Mouse (Mus musculus): ENCODE measurements around the gene Gm4553. TPM values are rescaled to one million over a fixed set of nuclear protein-coding genes. Genes with fewer than 3 reads are reported as not detected.
A peak's percentile ranks its signal among the peaks of the same experiment; 100 is the strongest.
"Not testable (repeated sequence)": the region's sequence is repeated elsewhere in the genome, so short reads cannot be mapped to it uniquely, and the experiment has no call there.

Gene Gm4553
- polyA plus RNA-seq, 1 experiment from 2014 or later: not detected

- no peaks in the 10 kb centered on the region for H3K4me1 ChIP-seq (replicated peaks; ENCODE audit: control insufficient read depth, insufficient read depth, low read length)
- ATAC-seq (replicated peaks; ENCODE audit: low FRiP score) (no peak), DNase-seq (ENCODE audit: low spot score) (peak; percentile 65)
- no peak overlapping the region for H3K4me2 ChIP-seq (ENCODE audit: low read depth, low read length, severe bottlenecking)
- no peak overlapping the region for H3K9ac ChIP-seq (ENCODE audit: low read length)
- no peaks in the 10 kb centered on the region for H3K36me3 ChIP-seq (ENCODE audit: control insufficient read depth, insufficient read depth, low read length)
- H3K27ac ChIP-seq (ENCODE audit: low read depth, low read length): no peak overlapping the region
- no peaks in the 10 kb centered on the region for H3K27me3 ChIP-seq (ENCODE audit: control insufficient read depth, insufficient read depth, low read length)
- no peaks in the 10 kb centered on the region for H3K9me3 ChIP-seq (ENCODE audit: control insufficient read depth, low read length)
- WGBS: 11% methylated on average over 1 of the region's 1 CpGs
- no peak overlapping the region for H3K4me3 ChIP-seq (ENCODE audit: low read depth, low read length)
Observed at GRCm38 (mm10) chr7:142146033-142146432, 19.5 kb downstream of the Gm4553 start.

DNA sequence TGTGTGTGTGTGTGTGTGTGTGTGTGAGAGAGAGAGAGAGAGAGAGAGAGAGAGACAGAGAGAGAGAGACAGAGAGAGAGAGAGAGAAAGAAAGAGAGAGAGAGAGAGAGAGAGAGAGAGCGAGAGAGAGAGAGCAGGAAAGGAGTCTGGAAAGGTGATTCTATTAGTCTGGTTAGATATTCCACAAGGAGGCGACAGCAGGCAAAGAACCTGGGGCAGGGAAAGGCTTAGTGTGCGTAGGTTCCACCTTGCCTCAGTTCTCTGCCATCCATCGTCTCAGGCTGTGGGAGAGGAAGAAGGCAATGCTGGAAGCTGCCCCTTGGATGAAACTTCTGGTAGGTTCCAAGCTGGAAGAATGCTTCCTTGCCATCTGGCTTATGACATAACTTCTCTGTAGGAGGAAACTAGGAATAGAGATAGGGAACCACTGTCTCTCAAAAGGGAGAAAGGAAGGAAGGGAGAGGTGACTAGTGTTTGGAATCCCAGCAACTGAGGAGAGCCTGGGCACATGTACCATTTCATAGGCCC lies 20.1 kb downstream of the Gm4553 start:
- H3K4me2 ChIP-seq (ENCODE audit: low read depth, low read length, severe bottlenecking): no peak overlapping the region
- H3K36me3 ChIP-seq (ENCODE audit: control insufficient read depth, insufficient read depth, low read length): no peaks in the 10 kb centered on the region
- H3K27ac ChIP-seq (ENCODE audit: low read depth, low read length): no peak overlapping the region
- 49% methylated on average over 4 of the region's 4 CpGs for WGBS
- DNase-seq (ENCODE audit: low spot score): no peak
- H3K9ac ChIP-seq (ENCODE audit: low read length): no peak overlapping the region
- no peaks in the 10 kb centered on the region for H3K9me3 ChIP-seq (ENCODE audit: control insufficient read depth, low read length)
- no peak for ATAC-seq (replicated peaks; ENCODE audit: low FRiP score)
- no peak overlapping the region for H3K4me3 ChIP-seq (ENCODE audit: low read depth, low read length)
- no peaks in the 10 kb centered on the region for H3K4me1 ChIP-seq (replicated peaks; ENCODE audit: control insufficient read depth, insufficient read depth, low read length)
- no peaks in the 10 kb centered on the region for H3K27me3 ChIP-seq (ENCODE audit: control insufficient read depth, insufficient read depth, low read length)

DNA sequence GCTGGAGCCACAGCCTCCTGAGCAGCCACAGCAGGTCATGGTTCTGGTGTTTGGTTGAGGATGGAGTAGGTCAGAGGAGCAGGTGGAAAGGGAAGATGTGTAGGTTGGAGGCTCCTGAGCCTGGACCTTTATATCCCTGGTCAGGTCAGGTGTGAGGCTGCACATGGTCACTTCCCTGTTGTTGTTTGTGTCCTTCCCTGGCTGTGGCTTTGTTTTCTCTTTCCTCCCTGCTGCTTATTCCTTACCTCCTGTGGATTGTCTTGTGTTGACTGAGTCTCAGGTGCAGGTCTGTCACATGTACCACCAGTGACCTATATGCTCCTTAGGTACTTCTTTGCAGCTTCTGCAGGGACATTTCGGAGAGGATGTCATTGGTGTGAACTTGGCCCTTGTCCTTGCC lies 21.0 kb downstream of the Gm4553 start, which contains the start of gene Gm45337:
Gene Gm45337 (minus strand): TSS at position 101 of the 400 bp plus-strand sequence.
- no peak for ATAC-seq (replicated peaks; ENCODE audit: low FRiP score)

DNA sequence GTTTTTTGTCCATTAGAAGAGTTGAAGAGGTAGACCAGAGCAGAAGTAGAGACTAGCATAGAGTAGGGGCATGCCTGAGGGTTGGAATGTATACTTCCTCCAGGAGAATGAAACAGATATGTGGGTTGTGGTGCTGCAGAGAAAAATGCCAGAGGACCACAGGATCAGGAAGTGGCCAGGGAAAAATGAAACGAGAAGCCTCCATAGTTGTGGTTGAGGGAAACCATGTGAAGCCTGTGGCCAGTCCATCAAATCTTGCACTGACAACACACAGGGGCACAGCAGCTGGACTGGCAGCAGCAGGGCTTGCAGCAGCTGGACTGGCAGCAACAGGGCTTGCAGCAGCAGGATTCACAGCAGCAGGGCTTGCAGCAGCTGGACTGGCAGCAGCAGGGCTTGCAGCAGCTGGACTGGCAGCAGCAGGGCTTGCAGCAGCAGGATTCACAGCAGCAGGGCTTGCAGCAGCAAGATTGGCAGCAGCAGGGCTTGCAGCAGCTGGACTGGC lies 22.0 kb downstream of the Gm4553 start:
- not testable (repeated sequence) for H3K4me3 ChIP-seq (ENCODE audit: low read depth, low read length); H3K27ac ChIP-seq (ENCODE audit: low read depth, low read length); H3K9me3 ChIP-seq (ENCODE audit: control insufficient read depth, low read length); ATAC-seq (replicated peaks; ENCODE audit: low FRiP score); H3K9ac ChIP-seq (ENCODE audit: low read length); H3K4me2 ChIP-seq (ENCODE audit: low read depth, low read length, severe bottlenecking); DNase-seq (ENCODE audit: low spot score); H3K36me3 ChIP-seq (ENCODE audit: control insufficient read depth, insufficient read depth, low read length); H3K4me1 ChIP-seq (replicated peaks; ENCODE audit: control insufficient read depth, insufficient read depth, low read length); H3K27me3 ChIP-seq (ENCODE audit: control insufficient read depth, insufficient read depth, low read length)
- WGBS: 62% methylated on average over 1 of the region's 1 CpGs

More for the DNA sequence above, 21.0 kb downstream of the Gm4553 start, which contains the start of gene Gm45337:
- Histone ChIP-seq H3K27ac (ENCODE audit: low read depth, low read length) (no peak within 1 kb of the TSS), H3K9me3 (ENCODE audit: control insufficient read depth, low read length) (no peaks in the 10 kb centered on the region), H3K36me3 (ENCODE audit: control insufficient read depth, insufficient read depth, low read length) (no peaks in the 10 kb centered on the region), H3K27me3 (ENCODE audit: control insufficient read depth, insufficient read depth, low read length) (no peaks in the 10 kb centered on the region), H3K9ac (ENCODE audit: low read length) (no peak within 1 kb of the TSS), H3K4me1 (replicated peaks; ENCODE audit: control insufficient read depth, insufficient read depth, low read length) (no peaks in the 10 kb centered on the region), H3K4me3 (ENCODE audit: low read depth, low read length) (no peak within 1 kb of the TSS), H3K4me2 (ENCODE audit: low read depth, low read length, severe bottlenecking) (no peak within 1 kb of the TSS)
- DNase-seq (ENCODE audit: low spot score): no peak
- 76% methylated on average over 1 of the region's 1 CpGs for WGBS

- H3K4me2 ChIP-seq (ENCODE audit: low read depth, low read length, severe bottlenecking): no peak overlapping the region
- no peak for DNase-seq (ENCODE audit: low spot score)
- H3K4me1 ChIP-seq (replicated peaks; ENCODE audit: control insufficient read depth, insufficient read depth, low read length): no peaks in the 10 kb centered on the region
- H3K9ac ChIP-seq (ENCODE audit: low read length): no peak overlapping the region
- no peaks in the 10 kb centered on the region for H3K36me3 ChIP-seq (ENCODE audit: control insufficient read depth, insufficient read depth, low read length)
- no peaks in the 10 kb centered on the region for H3K9me3 ChIP-seq (ENCODE audit: control insufficient read depth, low read length)
- no peaks in the 10 kb centered on the region for H3K27me3 ChIP-seq (ENCODE audit: control insufficient read depth, insufficient read depth, low read length)
- ATAC-seq (replicated peaks; ENCODE audit: low FRiP score): no peak
- H3K27ac ChIP-seq (ENCODE audit: low read depth, low read length): no peak overlapping the region
- WGBS: 47% methylated on average over 1 of the region's 1 CpGs
- H3K4me3 ChIP-seq (ENCODE audit: low read depth, low read length): no peak overlapping the region
Observed at GRCm38 (mm10) chr7:142140696-142141095, 24.8 kb downstream of the Gm4553 start.

- not testable (repeated sequence) for DNase-seq (ENCODE audit: low spot score); ATAC-seq (replicated peaks; ENCODE audit: low FRiP score); H3K4me2 ChIP-seq (ENCODE audit: low read depth, low read length, severe bottlenecking); H3K4me3 ChIP-seq (ENCODE audit: low read depth, low read length); H3K4me1 ChIP-seq (replicated peaks; ENCODE audit: control insufficient read depth, insufficient read depth, low read length); H3K9ac ChIP-seq (ENCODE audit: low read length); H3K36me3 ChIP-seq (ENCODE audit: control insufficient read depth, insufficient read depth, low read length); H3K27ac ChIP-seq (ENCODE audit: low read depth, low read length); H3K27me3 ChIP-seq (ENCODE audit: control insufficient read depth, insufficient read depth, low read length); H3K9me3 ChIP-seq (ENCODE audit: control insufficient read depth, low read length)
- WGBS: 48% methylated on average over 2 of the region's 2 CpGs
Observed at GRCm38 (mm10) chr7:142135934-142136333, 29.6 kb downstream of the Gm4553 start, which contains the start of gene Gm39115. Gene Gm39115, minus strand, starts transcription at chr7:142136034.

DNA sequence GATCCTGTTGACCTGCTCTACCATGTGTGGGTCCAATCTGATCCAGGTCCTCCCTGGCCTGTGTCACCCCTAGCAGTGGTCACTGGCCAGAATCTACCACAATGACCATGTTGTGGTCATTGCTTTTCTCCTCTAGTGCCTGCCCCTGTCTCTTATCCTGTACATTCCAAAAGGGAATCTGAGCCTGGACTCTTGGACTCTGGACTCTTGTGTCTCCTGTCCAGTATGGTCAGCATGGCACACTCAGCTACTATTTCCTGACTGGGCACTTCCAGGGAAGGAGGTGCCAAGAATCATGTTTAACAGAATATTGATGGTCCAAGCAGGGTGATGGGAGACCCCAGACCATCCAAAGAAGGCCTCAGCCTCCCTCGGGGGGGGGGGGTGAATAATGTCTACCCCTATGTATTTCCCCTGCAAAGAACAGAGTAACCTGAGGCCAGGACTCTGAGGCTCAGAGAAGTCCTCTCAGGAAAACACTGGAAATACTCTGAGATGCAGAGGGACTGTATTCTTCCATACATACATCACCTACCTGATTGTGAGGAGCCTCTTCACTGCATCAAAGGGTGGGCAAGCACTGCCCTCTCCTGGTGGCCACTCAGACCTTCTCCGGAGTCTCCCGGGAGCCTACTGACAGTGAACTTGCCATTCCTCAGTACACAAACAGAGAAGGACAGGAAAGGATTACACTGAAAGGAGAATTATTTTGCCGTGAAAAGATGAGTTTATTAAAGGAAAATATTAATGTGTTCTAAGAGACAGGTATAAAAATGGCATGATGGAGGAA lies 31.1 kb downstream of the Gm4553 start:
- no peak for DNase-seq (ENCODE audit: low spot score)
- 64% methylated on average over 4 of the region's 4 CpGs for WGBS

GRCm38 (mm10) chr7:142128843-142129242 lies 36.7 kb downstream of the Gm4553 start:
- Histone ChIP-seq H3K4me1 (replicated peaks; ENCODE audit: control insufficient read depth, insufficient read depth, low read length) (no peaks in the 10 kb centered on the region), H3K9me3 (ENCODE audit: control insufficient read depth, low read length) (no peaks in the 10 kb centered on the region), H3K9ac (ENCODE audit: low read length) (no peak overlapping the region), H3K4me2 (ENCODE audit: low read depth, low read length, severe bottlenecking) (no peak overlapping the region), H3K27ac (ENCODE audit: low read depth, low read length) (no peak overlapping the region), H3K27me3 (ENCODE audit: control insufficient read depth, insufficient read depth, low read length) (no peaks in the 10 kb centered on the region), H3K4me3 (ENCODE audit: low read depth, low read length) (no peak overlapping the region), H3K36me3 (ENCODE audit: control insufficient read depth, insufficient read depth, low read length) (no peaks in the 10 kb centered on the region)
- ATAC-seq (replicated peaks; ENCODE audit: low FRiP score) (no peak), DNase-seq (ENCODE audit: low spot score) (no peak)
- 75% methylated on average over 4 of the region's 4 CpGs for WGBS

More for the DNA sequence above, 31.1 kb downstream of the Gm4553 start:
- Histone ChIP-seq H3K4me1 (replicated peaks; ENCODE audit: control insufficient read depth, insufficient read depth, low read length) (no peaks in the 10 kb centered on the region), H3K27me3 (ENCODE audit: control insufficient read depth, insufficient read depth, low read length) (no peaks in the 10 kb centered on the region), H3K36me3 (ENCODE audit: control insufficient read depth, insufficient read depth, low read length) (no peaks in the 10 kb centered on the region), H3K4me2 (ENCODE audit: low read depth, low read length, severe bottlenecking) (no peak overlapping the region), H3K9me3 (ENCODE audit: control insufficient read depth, low read length) (no peaks in the 10 kb centered on the region), H3K27ac (ENCODE audit: low read depth, low read length) (no peak overlapping the region), H3K9ac (ENCODE audit: low read length) (no peak overlapping the region), H3K4me3 (ENCODE audit: low read depth, low read length) (no peak overlapping the region)
- no peak for ATAC-seq (replicated peaks; ENCODE audit: low FRiP score)

Measured in forebrain, embryonic 11.5 days (tissue).